Mouse (Mus musculus) intestine, postnatal 0 days (tissue): ENCODE measurements around the gene Gm28729. TPM values are rescaled to one million over a fixed set of nuclear protein-coding genes. Genes with fewer than 3 reads are reported as not detected.

Source experiments
- ATAC-seq: fragments of 200-750 bp; cut with Nextera tagmentation; 2 replicates; pipeline ENCODE4 v1.8.0; 2017; ENCODE audit warnings: mild to moderate bottlenecking, moderate TSS enrichment, moderate library complexity
- H3K27ac ChIP-seq: fragments of 300-500 bp; sonication (generic); 2 replicates; pipeline ENCODE4 v1.5.1; 2014; ENCODE audit warnings: mild to moderate bottlenecking, low read depth, low read length, moderate library complexity
- H3K27me3 ChIP-seq: fragments of 300-500 bp; sonication (generic); replicated peaks from 2 replicates; pipeline ENCODE4 v1.6.1; 2014; ENCODE audit warnings: low read length, mixed read lengths; ENCODE audit not compliant: control insufficient read depth, insufficient read depth
- H3K36me3 ChIP-seq: fragments of 300-500 bp; sonication (generic); 2 replicates; pipeline ENCODE4 v1.6.1; 2014; ENCODE audit warnings: mild to moderate bottlenecking, moderate library complexity; ENCODE audit not compliant: control insufficient read depth, insufficient read depth
- H3K4me1 ChIP-seq: fragments of 300-500 bp; sonication (generic); replicated peaks from 2 replicates; pipeline ENCODE4 v1.6.1; 2014; ENCODE audit warnings: antibody characterized with exemption, low read length, mixed read lengths; ENCODE audit not compliant: control insufficient read depth, insufficient read depth
- H3K4me2 ChIP-seq: fragments of 300-500 bp; sonication (generic); replicated peaks from 2 replicates; pipeline ENCODE4 v1.6.1; 2014; ENCODE audit warnings: low read depth, mild to moderate bottlenecking, moderate library complexity
- H3K4me3 ChIP-seq: fragments of 300-500 bp; sonication (generic); 2 replicates; pipeline ENCODE4 v1.5.1; 2014; ENCODE audit warnings: low read depth, low read length
- H3K9ac ChIP-seq: fragments of 300-500 bp; sonication (generic); 2 replicates; pipeline ENCODE4 v1.6.1; 2014; ENCODE audit warnings: mild to moderate bottlenecking, low read depth, low read length
- H3K9me3 ChIP-seq: fragments of 300-500 bp; sonication (generic); 2 replicates; pipeline ENCODE4 v1.6.1; 2016; ENCODE audit warnings: mixed run types; ENCODE audit not compliant: control insufficient read depth
- CTCF ChIP-seq: sonication (generic); IDR thresholded peaks from 2 replicates; pipeline ENCODE4 v1.5.1; 2016; ENCODE audit warnings: low read depth, mild to moderate bottlenecking, control low read depth, antibody characterized with exemption, moderate library complexity
- WGBS: fragments of 180-500 bp; shearing (Covaris S2); extraction: QIAGEN DNeasy Blood & Tissue Kit; methylation state at CpG from one replicate; pipeline ENCODE4 v1.1.7; 2014; 5-methylcytosine and 5-hydroxymethylcytosine counted together
- polyA plus RNA-seq: library from polyadenylated mRNA; unstranded; fragments of >200 nt; fragmentation: Nextera tagmentation; extraction: Ambion mirVana; gene quantifications from 2 replicates; pipeline ENCODE4 v1.2.1, GENCODE M21; 2015

Gene Gm28729
- polyA plus RNA-seq, 1 experiment from 2014 or later = not detected

- Histone ChIP-seq H3K4me2 (no peak overlapping the region), H3K36me3 (peaks cover 25% of the 10 kb centered on the region), H3K9me3 (no peaks in the 10 kb centered on the region), H3K4me3 (no peak overlapping the region), H3K27ac (no peak overlapping the region), H3K9ac (no peak overlapping the region), H3K27me3 (no peaks in the 10 kb centered on the region), H3K4me1 (no peaks in the 10 kb centered on the region)
- no peak for ATAC-seq
- no peak for TF ChIP-seq CTCF
- WGBS = 78% methylated on average over 1 of the region's 1 CpGs
Measured at GRCm38 (mm10) chr9:96558594-96558993, 33.5 kb upstream of the Gm28729 start.

- TF ChIP-seq CTCF = peak; percentile 56
- Histone ChIP-seq H3K4me2 (no peak overlapping the region), H3K36me3 (peaks cover 23% of the 10 kb centered on the region), H3K9me3 (no peaks in the 10 kb centered on the region), H3K27me3 (no peaks in the 10 kb centered on the region), H3K4me1 (no peaks in the 10 kb centered on the region), H3K4me3 (no peak overlapping the region), H3K9ac (no peak overlapping the region), H3K27ac (no peak overlapping the region)
- ATAC-seq = no peak
- 85% methylated on average over 1 of the region's 1 CpGs for WGBS
Measured at GRCm38 (mm10) chr9:96554095-96554494, 29.0 kb upstream of the Gm28729 start.

GRCm38 (mm10) chr9:96545410-96545809 is 20.3 kb upstream of the Gm28729 start:
- Histone ChIP-seq H3K4me2 (no peak overlapping the region), H3K27ac (no peak overlapping the region), H3K9ac (no peak overlapping the region), H3K4me1 (no peaks in the 10 kb centered on the region), H3K36me3 (peaks cover 34% of the 10 kb centered on the region), H3K9me3 (no peaks in the 10 kb centered on the region), H3K27me3 (no peaks in the 10 kb centered on the region), H3K4me3 (no peak overlapping the region)
- TF ChIP-seq CTCF = no peak
- ATAC-seq = no peak
- 88% methylated on average over 13 of the region's 13 CpGs for WGBS

GRCm38 (mm10) chr9:96543643-96544640 is 18.9 kb upstream of the Gm28729 start:
- peaks cover 34% of the 10 kb centered on the region for H3K36me3 ChIP-seq
- no peak overlapping the region for H3K27ac ChIP-seq
- H3K9me3 ChIP-seq = no peaks in the 10 kb centered on the region
- H3K9ac ChIP-seq = no peak overlapping the region
- 0 out of 2 replicates have a peak, but pooled peaks have one; percentile 51 for ATAC-seq
- H3K27me3 ChIP-seq = no peaks in the 10 kb centered on the region
- H3K4me3 ChIP-seq = no peak overlapping the region
- H3K4me2 ChIP-seq = peak overlapping the region; percentile 27; the same call in 1 of the 2 replicates
- no peaks in the 10 kb centered on the region for H3K4me1 ChIP-seq
- peak; percentile 72 for TF ChIP-seq CTCF
- 46% methylated on average over 27 of the region's 27 CpGs for WGBS

GRCm38 (mm10) chr9:96538916-96539315 is 13.9 kb upstream of the Gm28729 start:
- H3K4me2 ChIP-seq = no peak overlapping the region
- no peak overlapping the region for H3K9ac ChIP-seq
- no peaks in the 10 kb centered on the region for H3K27me3 ChIP-seq
- no peak overlapping the region for H3K4me3 ChIP-seq
- no peak for TF ChIP-seq CTCF
- H3K9me3 ChIP-seq = no peaks in the 10 kb centered on the region
- 58% methylated on average over 10 of the region's 10 CpGs for WGBS
- ATAC-seq = no peak
- H3K4me1 ChIP-seq = no peaks in the 10 kb centered on the region
- no peak overlapping the region for H3K27ac ChIP-seq
- H3K36me3 ChIP-seq = peaks cover 14% of the 10 kb centered on the region

- 91% methylated on average over 6 of the region's 6 CpGs for WGBS
- Histone ChIP-seq H3K9me3 (no peaks in the 10 kb centered on the region), H3K27ac (no peak overlapping the region), H3K27me3 (no peaks in the 10 kb centered on the region), H3K9ac (no peak overlapping the region), H3K4me3 (no peak overlapping the region), H3K4me2 (no peak overlapping the region), H3K4me1 (no peaks in the 10 kb centered on the region), H3K36me3 (peaks cover 8% of the 10 kb centered on the region)
- no peak for TF ChIP-seq CTCF
- ATAC-seq = no peak
Measured at GRCm38 (mm10) chr9:96537615-96537919, 12.5 kb upstream of the Gm28729 start.
